Mouse (Mus musculus) lung, postnatal 0 days (tissue): Measurements from ENCODE around the gene Socs2. TPM values are rescaled to one million over a fixed set of nuclear protein-coding genes. Genes with fewer than 3 reads are reported as not detected.

Experiments
- ATAC-seq: fragments of 200-750 bp; cut with Nextera tagmentation; 2 replicates; pipeline ENCODE4 v1.8.0; 2017; ENCODE audit warnings: moderate library complexity
- DNase-seq: peaks from one replicate; pipeline ENCODE4 v3.0.0-alpha.2; 2016; ENCODE audit warnings: low spot score
- H3K27ac ChIP-seq: fragments of 300-500 bp; sonication (generic); 2 replicates; pipeline ENCODE4 v1.5.1; 2014; ENCODE audit warnings: antibody characterized with exemption, mild to moderate bottlenecking, low read length, mixed read lengths
- H3K27me3 ChIP-seq: fragments of 300-500 bp; sonication (generic); replicated peaks from 2 replicates; pipeline ENCODE4 v1.6.1; 2014; ENCODE audit warnings: low read length, mixed read lengths; ENCODE audit not compliant: insufficient read depth
- H3K36me3 ChIP-seq: fragments of 300-500 bp; sonication (generic); 2 replicates; pipeline ENCODE4 v1.6.1; 2014; ENCODE audit warnings: low read length, mixed read lengths; ENCODE audit not compliant: insufficient read depth
- H3K4me1 ChIP-seq: fragments of 300-500 bp; sonication (generic); 2 replicates; pipeline ENCODE4 v1.6.1; 2014; ENCODE audit warnings: antibody characterized with exemption, low read depth, low read length, mixed read lengths; ENCODE audit not compliant: insufficient read depth
- H3K4me2 ChIP-seq: fragments of 300-500 bp; sonication (generic); replicated peaks from 2 replicates; pipeline ENCODE4 v1.6.1; 2014; ENCODE audit warnings: low read depth, mild to moderate bottlenecking, low read length, moderate library complexity, mixed read lengths
- H3K4me3 ChIP-seq: fragments of 300-500 bp; sonication (generic); 2 replicates; pipeline ENCODE4 v1.5.1; 2014; ENCODE audit warnings: low read depth, low read length
- H3K9ac ChIP-seq: fragments of 300-500 bp; sonication (generic); replicated peaks from 2 replicates; pipeline ENCODE4 v1.6.1; 2014; ENCODE audit warnings: low read depth, mild to moderate bottlenecking
- H3K9me3 ChIP-seq: fragments of 300-500 bp; sonication (generic); 2 replicates; pipeline ENCODE4 v1.6.1; 2016; ENCODE audit warnings: low read length, mixed read lengths
- CTCF ChIP-seq: IDR thresholded peaks from 2 replicates; pipeline ENCODE4 v1.5.1; 2016; ENCODE audit warnings: antibody characterized with exemption, mild to moderate bottlenecking
- EP300 ChIP-seq: IDR thresholded peaks from 2 replicates; pipeline ENCODE4 v1.6.1; 2016; ENCODE audit warnings: antibody characterized with exemption, mild to moderate bottlenecking, control low read depth
- WGBS: fragments of 180-500 bp; shearing (Covaris S2); extraction: QIAGEN DNeasy Blood & Tissue Kit; methylation state at CpG from one replicate; pipeline ENCODE4 v1.1.7; 2014; 5-methylcytosine and 5-hydroxymethylcytosine counted together
- polyA plus RNA-seq: library from polyadenylated mRNA; unstranded; fragments of >200 nt; fragmentation: Nextera tagmentation; extraction: Ambion mirVana; gene quantifications from 2 replicates; pipeline ENCODE4 v1.2.1, GENCODE M21; 2015

Socs2 gene
- polyA plus RNA-seq, 1 experiment from 2014 or later: 396 TPM

DNA sequence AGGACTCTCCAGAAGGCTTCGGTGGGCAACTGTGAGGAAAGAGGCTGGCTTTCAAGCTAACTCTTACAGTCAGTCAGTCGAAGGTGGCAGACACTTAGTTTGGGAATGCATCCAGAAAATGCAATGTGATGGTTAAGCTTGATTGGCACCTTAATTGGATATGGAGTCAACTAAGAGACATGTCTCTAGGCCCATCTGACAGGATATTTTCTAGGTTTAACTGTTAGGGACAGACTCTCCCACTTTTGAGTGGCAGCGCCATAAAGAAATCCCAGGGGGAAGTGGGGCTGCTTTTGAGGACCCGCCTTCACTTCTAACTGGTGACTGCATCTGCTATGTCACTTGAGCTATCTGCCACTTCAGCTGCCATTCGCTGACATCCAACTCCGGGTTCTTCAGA lies 43.6 kb downstream of the Socs2 start:
- no peak overlapping the region for H3K4me2 ChIP-seq
- H3K27me3 ChIP-seq: no peaks in the 10 kb centered on the region
- no peak overlapping the region for H3K9ac ChIP-seq
- WGBS: 90% methylated on average over 6 of the region's 6 CpGs
- H3K9me3 ChIP-seq: no peaks in the 10 kb centered on the region
- ATAC-seq: no peak
- no peak for DNase-seq
- TF ChIP-seq EP300 (no peak), CTCF (no peak)
- H3K4me3 ChIP-seq: no peak overlapping the region
- no peaks in the 10 kb centered on the region for H3K36me3 ChIP-seq
- no peak overlapping the region for H3K27ac ChIP-seq
- H3K4me1 ChIP-seq: no peaks in the 10 kb centered on the region

DNA sequence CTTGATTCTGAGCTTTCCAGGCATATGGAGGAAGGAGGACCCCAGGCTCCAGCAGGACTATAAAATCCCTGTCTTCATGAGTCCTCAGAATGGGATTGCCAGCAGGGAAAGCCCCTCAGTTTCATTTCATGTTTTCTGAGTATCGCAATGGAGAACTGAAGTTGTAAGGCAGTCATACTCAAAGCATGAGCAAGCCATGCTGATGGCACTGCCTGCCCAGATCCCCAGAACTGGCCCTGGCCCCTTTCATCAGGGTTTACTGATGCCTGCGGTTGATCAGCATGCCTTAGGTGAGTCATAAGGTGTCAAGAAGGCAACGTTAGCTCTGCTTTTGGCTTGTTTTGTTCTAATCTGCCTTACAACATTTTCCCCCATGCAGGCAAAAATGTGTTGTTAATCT lies 45.0 kb downstream of the Socs2 start:
- Histone ChIP-seq H3K4me3 (no peak overlapping the region), H3K27me3 (no peaks in the 10 kb centered on the region), H3K27ac (no peak overlapping the region), H3K4me1 (no peaks in the 10 kb centered on the region), H3K4me2 (no peak overlapping the region), H3K9me3 (no peaks in the 10 kb centered on the region), H3K36me3 (no peaks in the 10 kb centered on the region), H3K9ac (no peak overlapping the region)
- 81% methylated on average over 3 of the region's 3 CpGs for WGBS
- ATAC-seq: no peak
- DNase-seq: no peak
- TF ChIP-seq EP300 (no peak), CTCF (no peak)

DNA sequence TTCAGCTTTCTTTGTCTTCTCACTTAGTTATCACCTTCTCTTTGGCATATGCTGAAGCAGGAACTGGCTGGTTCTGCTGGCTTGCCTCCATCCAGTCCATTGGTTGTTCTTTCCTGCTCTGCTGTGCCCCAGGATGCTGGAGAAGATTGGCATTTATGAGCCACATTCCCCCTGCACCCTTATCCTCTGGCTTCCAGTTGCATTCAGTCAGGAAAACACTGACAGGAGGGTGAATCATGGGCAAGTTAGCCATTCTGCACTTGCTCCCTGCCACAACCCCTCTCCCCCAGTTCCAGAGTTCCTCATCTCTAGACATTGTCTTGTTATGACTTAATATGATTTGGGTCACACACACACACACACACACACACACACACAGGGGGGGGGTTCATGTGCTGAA lies 47.8 kb downstream of the Socs2 start:
- Histone ChIP-seq H3K27me3 (no peaks in the 10 kb centered on the region), H3K4me1 (no peaks in the 10 kb centered on the region), H3K9ac (no peak overlapping the region), H3K9me3 (no peaks in the 10 kb centered on the region), H3K4me3 (no peak overlapping the region), H3K4me2 (no peak overlapping the region), H3K27ac (no peak overlapping the region), H3K36me3 (no peaks in the 10 kb centered on the region)
- TF ChIP-seq CTCF: no peak
- no peak for TF ChIP-seq EP300
- DNase-seq: no peak
- ATAC-seq: no peak

DNA sequence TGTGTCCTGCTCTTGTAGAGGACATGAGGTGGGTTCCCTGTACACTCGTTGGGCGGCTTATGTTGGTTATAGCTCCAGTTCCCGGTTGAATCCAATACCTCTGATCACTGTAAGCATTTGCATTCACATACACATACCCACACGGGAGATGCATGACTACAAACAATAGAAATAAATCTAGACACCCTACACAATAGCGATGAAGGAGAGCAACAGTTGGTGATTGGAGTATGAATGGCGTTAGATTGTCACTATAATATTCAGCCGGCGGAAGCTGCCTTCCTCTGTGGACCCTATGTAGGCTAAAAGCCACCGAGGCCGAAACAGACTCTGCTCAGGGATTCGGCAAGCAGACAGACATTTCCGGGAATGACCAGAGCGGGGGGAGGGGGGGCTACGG lies 48.8 kb downstream of the Socs2 start:
- Histone ChIP-seq H3K4me2 (no peak overlapping the region), H3K36me3 (no peaks in the 10 kb centered on the region), H3K4me3 (no peak overlapping the region), H3K9ac (no peak overlapping the region), H3K27ac (no peak overlapping the region), H3K9me3 (no peaks in the 10 kb centered on the region), H3K4me1 (no peaks in the 10 kb centered on the region), H3K27me3 (no peaks in the 10 kb centered on the region)
- TF ChIP-seq CTCF: no peak
- no peak for TF ChIP-seq EP300
- ATAC-seq (no peak), DNase-seq (no peak)
- WGBS: 85% methylated on average over 14 of the region's 14 CpGs

DNA sequence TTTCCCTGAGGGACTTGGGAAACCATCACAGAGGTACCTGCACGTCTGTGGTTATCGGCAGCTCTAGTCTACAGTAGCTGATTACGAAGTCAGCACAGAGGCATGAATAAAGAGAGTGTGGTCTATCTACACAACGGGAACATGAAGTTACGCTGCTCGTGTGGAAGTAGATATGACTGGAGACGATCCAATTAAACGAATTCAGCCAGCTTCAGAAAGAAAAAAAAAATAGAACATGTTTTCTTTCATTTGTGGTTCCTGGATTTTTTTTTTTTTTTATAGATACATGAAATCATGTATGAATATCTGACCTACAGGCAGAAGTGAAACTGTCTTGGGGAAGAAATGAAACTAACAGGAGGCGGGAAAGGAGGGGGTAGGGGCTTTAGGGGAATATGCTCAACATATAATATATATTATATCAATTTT lies 49.3 kb downstream of the Socs2 start:
- H3K36me3 ChIP-seq: no peaks in the 10 kb centered on the region
- no peak overlapping the region for H3K4me2 ChIP-seq
- H3K4me3 ChIP-seq: no peak overlapping the region
- no peak for ATAC-seq
- WGBS: 74% methylated on average over 9 of the region's 9 CpGs
- no peak overlapping the region for H3K9ac ChIP-seq
- H3K9me3 ChIP-seq: no peaks in the 10 kb centered on the region
- H3K27ac ChIP-seq: no peak overlapping the region
- no peaks in the 10 kb centered on the region for H3K4me1 ChIP-seq
- no peaks in the 10 kb centered on the region for H3K27me3 ChIP-seq
- no peak for DNase-seq
- no peak for TF ChIP-seq CTCF
- no peak for TF ChIP-seq EP300

DNA sequence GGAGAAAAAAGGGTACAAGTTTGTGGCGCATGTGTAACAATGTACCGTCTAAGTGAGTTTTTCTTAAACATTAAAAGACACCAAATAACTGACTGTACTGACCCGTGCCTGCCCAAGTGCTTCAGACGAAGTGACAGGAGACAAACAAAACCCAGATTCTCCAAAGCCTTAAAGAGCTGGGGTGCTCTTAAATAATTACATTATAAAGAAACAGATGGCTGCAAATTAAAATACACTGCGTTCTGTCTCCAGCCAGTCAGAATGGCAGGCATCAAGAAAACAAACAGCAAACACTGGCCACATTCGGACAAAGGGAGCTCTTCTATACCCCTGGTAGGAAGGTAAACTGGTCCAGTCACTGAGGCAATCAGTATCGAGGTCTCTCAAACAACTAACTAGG lies 49.7 kb downstream of the Socs2 start:
- Histone ChIP-seq H3K4me1 (no peaks in the 10 kb centered on the region), H3K4me2 (no peak overlapping the region), H3K36me3 (no peaks in the 10 kb centered on the region), H3K27me3 (no peaks in the 10 kb centered on the region), H3K4me3 (no peak overlapping the region), H3K27ac (no peak overlapping the region), H3K9ac (no peak overlapping the region), H3K9me3 (no peaks in the 10 kb centered on the region)
- DNase-seq: no peak
- TF ChIP-seq EP300: no peak
- no peak for TF ChIP-seq CTCF
- WGBS: 61% methylated on average over 7 of the region's 7 CpGs
- ATAC-seq: no peak

DNA sequence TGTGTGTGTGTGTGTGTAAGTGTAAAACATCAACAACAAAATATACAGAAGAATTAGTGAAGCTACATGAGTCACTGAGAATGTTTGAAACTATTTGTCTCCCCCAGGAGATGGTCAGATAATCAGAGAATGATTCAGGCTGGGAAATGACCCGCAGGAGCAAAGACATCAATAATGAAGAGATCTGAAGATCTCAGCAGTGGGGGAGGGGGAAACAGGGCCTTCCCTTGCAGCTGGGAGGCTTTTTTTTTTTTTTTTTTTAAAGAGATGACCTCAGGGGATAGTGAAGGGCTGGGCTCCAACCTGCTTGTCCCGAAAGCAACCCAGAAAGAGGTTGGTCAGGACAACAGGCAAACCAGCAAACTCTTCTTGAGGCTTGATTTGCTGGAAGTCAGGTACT lies 54.7 kb downstream of the Socs2 start:
- TF ChIP-seq EP300 (no peak), CTCF (no peak)
- Histone ChIP-seq H3K27ac (no peak overlapping the region), H3K36me3 (no peaks in the 10 kb centered on the region), H3K4me1 (no peaks in the 10 kb centered on the region), H3K27me3 (no peaks in the 10 kb centered on the region), H3K4me2 (no peak overlapping the region), H3K9ac (no peak overlapping the region), H3K9me3 (no peaks in the 10 kb centered on the region), H3K4me3 (no peak overlapping the region)
- 36% methylated on average over 2 of the region's 2 CpGs for WGBS
- ATAC-seq: no peak
- no peak for DNase-seq
